Mouse (Mus musculus) CD8-positive naive resting alpha-beta T cell, adult 57 days (primary cell): ENCODE data around the gene Gab2. TPM values are rescaled to one million over a fixed set of nuclear protein-coding genes. Genes with fewer than 3 reads are reported as not detected.

Experiments used
- total RNA-seq: library from RNA; stranded (reverse); gene quantifications from one replicate; pipeline ENCODE4 v1.2.4, GENCODE M21; 2023

The Gab2 gene
- total RNA-seq, result 0.64 TPM

DNA sequence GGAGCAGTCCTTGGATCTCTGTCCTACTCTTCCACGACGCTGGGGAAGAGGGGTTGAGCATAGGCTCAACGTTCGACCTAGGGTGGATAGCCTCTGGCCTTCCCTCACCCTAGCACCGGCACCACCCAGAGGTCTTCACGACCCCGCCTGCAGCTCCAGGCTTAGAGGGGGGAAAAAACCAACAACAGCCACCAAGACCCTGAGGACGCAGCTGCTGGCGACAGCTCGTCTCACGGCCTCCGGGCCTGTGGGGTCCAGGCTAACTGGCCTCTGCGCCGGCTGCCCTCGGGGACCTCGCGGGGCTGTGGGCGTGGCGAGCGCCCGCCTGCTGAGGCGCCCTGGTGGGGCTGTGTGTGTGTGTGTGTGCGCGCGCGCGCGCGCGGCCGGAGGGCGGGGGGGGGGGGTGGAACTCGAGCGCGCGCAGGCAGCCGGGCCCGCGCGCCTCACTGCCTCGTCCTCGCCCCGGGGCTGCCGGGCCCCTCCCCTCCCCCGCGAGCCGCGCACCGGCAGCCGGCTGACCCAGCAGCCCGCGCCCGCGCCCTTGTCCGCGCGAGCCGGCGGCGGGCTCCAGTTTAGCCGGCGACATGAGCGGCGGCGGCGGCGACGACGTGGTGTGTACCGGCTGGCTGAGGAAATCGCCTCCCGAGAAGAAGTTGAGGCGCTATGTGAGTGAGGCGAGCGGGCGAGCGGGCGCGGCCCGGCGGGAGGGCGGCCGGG is at the start of gene Gab2:
Gene Gab2 (plus strand): TSS at position 345 of the 717 bp plus-strand sequence.

DNA sequence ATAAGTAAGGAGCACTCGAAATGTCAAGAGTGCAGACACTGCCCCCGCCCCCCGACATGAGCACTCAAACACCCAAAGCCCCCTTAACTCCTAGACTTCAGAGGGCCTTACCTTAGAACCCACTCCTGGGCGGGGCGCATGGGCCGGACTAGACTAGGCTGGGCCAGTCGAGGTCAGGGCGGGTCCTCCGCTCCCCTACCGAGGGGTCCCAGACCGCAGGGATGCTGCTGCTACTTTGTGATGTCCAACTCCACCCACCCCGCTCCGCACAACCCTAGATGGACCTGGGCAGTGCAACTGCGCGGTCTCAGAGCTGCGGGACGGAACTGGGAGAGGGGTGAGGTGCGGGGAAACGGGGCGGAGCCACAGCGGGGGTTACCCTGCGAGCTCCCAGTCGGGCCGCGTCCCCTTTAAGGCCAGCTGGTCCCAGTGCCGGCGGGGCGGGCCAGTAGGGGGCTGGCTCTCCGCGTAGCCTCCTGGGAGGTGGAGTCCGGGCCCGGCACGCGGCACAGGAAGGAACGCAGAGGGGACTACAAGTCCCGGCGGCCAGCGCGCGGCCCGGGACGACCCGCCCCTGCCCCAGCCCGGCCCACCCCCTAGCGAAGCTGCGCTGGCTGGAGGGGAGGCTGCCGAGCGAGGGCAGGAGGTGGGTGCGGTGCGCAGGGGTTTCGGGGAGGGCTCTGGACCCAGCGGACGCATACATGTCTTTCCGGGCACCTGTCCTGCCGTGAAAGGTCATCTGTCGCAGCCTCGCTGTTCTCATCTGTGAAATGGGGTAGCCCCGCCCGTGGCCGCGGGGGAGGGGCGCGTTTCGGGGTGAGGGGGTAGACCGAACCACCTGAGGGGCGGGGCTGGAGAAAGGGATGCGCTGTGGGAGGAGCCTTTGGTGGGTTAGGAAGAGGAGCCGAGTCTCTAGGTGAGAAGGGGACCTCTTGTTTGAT is 250.6 kb downstream of the Gab2 start, which contains the start of the genes Usp35 and Kctd21:
Gene Usp35 (minus strand): TSS at position 295 of the 941 bp plus-strand sequence.
Gene Kctd21 (plus strand): TSS at position 602 of the 941 bp plus-strand sequence.

Other genes starting within 250 kb of the Gab2 start
- gene Nars2, start 130.1 kb upstream of the Gab2 start, total RNA-seq, result 19.1 TPM